Mouse (Mus musculus): ENCODE measurements at regions not wholly inside any gene's neighbourhood (a gene's known extent, or its start where the extent isn't known, plus 50 kb on each side); places are given as distances from the start of the nearest gene placed in this dataset.

GRCm38 (mm10) chr6:31159240-31159639 is 200.4 kb upstream of the Klf14 start:
- no peak for DNase-seq (ENCODE audit: low read depth, low spot score)

DNA sequence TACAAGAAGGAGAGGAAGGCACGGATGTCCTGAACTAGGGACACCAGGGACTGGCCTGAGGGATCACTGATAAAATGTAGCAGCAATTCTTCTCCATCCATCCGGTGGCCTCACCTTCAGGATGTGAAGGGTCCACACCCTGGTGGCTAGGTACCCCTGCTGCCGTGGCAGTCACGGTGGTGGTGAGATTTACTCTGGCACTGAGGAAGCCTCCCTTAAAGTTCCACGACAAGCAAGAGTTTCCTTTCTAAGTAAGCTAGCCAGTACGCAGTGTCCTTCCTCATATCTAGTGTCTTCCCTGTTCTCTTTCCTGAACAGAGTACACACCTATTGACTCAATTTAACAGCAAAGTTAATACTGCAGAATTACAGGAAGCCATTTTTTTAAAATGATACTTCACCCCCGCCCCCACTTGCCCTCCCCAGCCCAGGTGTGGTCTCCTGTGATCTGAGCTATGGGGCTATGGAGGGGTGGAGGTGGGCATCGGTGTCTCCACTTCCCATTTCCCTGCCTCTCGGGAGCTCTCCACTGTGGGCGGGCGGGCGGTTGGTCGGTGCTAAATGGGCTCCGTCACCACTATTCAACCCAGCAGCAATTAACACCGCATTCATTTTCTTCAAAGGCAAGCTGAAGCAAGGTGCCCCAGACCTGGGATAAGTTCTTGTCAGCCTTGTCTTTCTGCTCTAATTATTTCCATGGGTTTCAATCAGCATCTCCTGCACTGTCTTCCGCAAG is 201.2 kb upstream of the Klf14 start:
- DNase-seq (ENCODE audit: low read depth, low spot score), result no peak

GRCm38 (mm10) chr6:31161445-31162340 is 202.8 kb upstream of the Klf14 start:
- no peak for DNase-seq (ENCODE audit: low read depth, low spot score)

DNA sequence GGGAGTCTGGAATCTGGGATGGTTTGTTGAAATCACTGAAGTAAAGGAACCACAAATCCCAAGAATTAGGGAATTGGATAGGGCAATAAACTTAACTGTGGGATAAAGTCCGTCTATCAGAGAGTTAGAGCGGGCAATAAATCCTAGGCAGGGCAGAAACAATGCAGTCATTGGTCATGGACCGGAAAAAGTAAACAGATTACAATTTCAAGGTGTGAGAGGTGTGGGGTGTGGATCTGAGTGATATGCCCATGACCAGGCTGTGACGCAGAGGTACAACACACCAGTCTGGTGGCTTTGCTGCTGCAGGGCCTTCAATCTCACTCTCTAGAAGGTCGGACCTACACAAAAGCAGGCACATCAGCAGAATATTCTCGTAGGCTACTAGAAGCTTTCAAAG is 206.1 kb upstream of the Klf14 start:
- DNase-seq (ENCODE audit: low read depth, low spot score), result no peak

- no peak for DNase-seq (ENCODE audit: low read depth, low spot score)
These were observed 207.5 kb upstream of the Klf14 start for GRCm38 (mm10) chr6:31166347-31166746.

DNA sequence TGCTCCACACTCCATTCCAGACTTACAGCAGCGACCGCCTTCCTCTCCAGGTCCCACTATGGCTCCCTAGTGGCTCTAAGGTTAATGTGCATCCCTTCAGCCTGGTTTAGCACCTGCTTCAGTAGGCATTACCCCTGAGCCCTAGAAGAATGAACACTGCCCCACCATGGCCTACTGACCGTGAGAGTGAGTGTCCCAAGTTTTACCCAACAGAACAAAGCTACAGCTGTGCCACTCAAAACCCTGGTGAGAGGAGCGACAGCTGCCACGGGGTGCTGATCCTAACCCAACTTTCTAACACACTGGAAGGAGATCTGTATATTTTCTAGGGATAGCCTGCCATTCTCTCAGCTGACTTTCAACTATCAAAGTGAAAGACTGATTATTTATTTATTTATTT is 208.9 kb upstream of the Klf14 start:
- DNase-seq (ENCODE audit: low read depth, low spot score), result no peak

DNA sequence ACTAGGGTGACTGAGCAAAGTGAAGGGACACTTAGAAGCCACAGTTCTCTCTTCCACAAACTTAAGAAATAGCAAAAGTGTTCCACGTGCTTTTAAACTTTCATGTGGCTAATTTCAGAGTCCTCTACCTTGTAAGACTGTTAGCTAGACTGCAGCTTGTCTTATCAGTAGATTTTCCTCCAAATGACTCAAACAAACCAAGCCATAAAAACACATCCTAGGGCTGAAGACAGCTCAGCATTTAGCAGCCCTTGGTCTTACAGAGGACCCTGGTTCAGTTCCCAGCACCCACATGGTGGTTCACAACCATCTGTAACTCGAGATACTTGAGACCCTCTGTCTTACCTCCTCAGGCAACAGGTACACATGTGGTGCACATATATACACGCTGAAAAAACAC is 209.9 kb upstream of the Klf14 start:
- DNase-seq (ENCODE audit: low read depth, low spot score), result no peak

GRCm38 (mm10) chr6:31169343-31169742 is 210.5 kb upstream of the Klf14 start:
- no peak for DNase-seq (ENCODE audit: low read depth, low spot score)

GRCm38 (mm10) chr6:31169868-31170600 is 211.2 kb upstream of the Klf14 start:
- DNase-seq (ENCODE audit: low read depth, low spot score), result no peak

DNA sequence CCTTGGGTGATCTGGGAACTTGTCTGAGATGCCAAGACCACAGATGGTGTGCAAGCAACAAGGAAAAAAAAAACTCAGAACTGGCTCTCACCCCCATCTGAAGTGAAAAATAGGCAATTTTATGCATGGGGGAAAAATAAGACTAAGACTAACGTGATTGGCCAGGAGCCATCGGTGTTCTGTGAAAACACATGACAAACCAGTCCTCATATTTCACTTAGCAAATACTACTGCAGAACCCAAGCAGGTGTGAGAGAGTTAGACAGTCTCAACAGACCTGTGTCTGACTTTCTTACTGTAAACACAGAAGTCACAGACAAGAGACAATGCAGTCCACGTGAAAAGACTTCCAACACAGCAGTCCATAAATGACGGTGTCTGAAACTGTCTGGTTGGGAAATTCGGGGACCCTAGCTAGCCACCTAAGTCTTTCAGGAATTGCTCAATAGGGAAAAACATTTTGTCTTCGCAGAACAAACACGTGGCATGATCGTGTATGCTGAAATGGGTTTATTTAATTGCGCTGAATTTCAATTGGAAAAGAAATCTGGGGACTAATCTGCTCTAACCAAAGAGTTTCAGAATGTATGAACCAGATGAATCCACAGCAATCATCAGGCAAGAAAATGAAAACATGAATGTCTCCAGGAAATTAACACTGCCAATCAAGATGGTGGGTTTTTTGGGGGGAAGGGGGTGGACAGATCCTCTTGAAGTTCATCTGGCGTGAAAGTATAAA is 213.1 kb upstream of the Klf14 start:
- DNase-seq (ENCODE audit: low read depth, low spot score), result no peak

DNA sequence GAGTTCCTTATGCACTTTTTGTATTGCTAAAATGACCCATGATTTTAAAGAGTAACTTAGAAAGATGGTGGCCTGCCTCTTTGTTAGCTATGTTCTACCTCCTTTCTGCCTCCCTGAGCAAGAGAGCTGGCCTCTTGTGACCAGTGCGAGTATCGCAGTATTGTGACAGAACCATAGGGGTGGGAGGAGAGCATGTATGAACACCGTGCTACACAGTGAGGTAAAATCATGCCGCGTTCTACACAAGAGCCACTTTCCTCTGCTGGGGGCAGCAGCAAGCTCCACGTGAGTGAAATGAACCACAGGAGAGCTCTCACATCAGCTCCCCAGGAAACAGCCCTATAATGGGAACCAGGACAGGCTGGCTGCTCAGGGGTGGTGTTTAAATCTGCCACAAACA is 216.9 kb upstream of the Klf14 start:
- peak; percentile 26 for DNase-seq (ENCODE audit: low read depth, low spot score)

DNA sequence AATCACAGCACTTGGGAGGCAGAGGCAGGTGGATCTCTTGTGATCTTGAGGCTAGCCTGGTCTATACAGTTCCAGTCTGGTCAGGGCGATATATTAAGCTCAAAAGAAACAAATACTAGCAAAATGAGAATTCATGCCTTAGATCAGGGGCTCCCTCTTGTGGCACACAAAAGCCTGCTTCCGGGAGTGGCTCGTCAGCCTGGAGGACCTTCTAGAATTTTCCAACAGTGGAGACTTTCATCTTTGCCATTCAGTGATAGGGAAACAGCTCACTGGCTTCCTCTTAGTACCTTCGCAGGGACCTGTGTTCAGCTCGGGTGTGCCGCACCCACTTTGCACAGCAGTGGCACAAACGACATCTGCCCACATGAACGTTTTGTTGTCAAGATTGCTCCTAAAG is 217.5 kb upstream of the Klf14 start:
- peak; percentile 51 for DNase-seq (ENCODE audit: low read depth, low spot score)

DNA sequence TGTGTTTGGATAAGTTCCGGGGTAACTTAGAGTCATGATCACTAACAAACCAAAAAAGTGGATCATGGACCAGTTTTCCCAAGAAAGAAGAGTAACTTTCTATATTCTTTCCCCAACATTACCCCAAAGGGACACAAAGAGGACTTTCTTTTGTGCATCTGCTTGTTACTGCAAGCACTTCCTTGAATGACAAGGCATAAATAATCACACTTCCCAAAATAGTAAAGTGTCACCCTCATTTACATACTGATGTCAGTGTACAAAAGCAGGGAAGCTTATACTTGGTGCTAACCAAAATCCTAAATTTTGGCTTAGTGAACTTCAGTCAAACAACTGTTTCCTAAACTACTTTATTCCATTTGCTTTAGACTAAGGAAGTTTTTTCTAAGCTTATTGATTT is 218.0 kb upstream of the Klf14 start:
- no peak for DNase-seq (ENCODE audit: low read depth, low spot score)

DNA sequence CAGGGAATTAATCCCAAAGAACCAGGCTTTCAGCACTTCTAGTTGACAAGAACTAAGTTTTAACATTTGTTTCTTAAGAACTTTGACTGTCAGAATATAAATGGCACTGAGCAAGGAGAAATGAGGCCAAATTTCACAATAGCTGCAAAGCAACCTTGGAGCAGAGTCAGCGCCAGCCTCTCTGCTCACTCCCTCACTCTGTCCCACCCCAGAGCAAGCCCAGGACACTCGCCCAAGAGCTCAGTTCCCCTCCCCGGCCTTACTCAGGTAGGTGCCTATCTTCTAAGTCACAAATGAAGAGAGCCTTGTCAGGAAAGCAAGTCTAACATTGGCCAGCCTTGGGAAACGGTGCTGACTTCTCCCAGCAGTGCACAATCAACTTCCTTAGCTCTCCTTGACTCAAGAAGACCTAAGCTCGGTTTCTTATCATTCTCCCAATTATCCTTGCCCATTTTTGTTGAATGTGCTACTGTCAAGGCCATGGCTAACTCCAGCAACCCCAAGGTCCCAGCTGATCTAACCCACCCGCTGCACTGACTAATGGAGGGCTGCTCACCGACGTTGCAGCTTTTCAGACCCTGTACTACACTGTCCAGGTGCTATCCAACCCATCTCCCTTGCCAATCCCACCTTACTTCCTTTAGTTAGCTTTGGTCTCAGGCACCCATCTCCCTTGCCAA is 219.5 kb upstream of the Klf14 start:
- no peak for DNase-seq (ENCODE audit: low read depth, low spot score)

GRCm38 (mm10) chr6:31182284-31182683 is 216.3 kb upstream of the Mkln1 start:
- no peak for DNase-seq (ENCODE audit: low read depth, low spot score)

- DNase-seq (ENCODE audit: low read depth, low spot score), result no peak
These were observed 215.4 kb upstream of the Mkln1 start for GRCm38 (mm10) chr6:31183127-31183526.

- DNase-seq (ENCODE audit: low read depth, low spot score), result no peak
These were observed 214.0 kb upstream of the Mkln1 start for GRCm38 (mm10) chr6:31184554-31184953.

GRCm38 (mm10) chr6:31185151-31185550 is 213.4 kb upstream of the Mkln1 start:
- DNase-seq (ENCODE audit: low read depth, low spot score), result no peak

DNA sequence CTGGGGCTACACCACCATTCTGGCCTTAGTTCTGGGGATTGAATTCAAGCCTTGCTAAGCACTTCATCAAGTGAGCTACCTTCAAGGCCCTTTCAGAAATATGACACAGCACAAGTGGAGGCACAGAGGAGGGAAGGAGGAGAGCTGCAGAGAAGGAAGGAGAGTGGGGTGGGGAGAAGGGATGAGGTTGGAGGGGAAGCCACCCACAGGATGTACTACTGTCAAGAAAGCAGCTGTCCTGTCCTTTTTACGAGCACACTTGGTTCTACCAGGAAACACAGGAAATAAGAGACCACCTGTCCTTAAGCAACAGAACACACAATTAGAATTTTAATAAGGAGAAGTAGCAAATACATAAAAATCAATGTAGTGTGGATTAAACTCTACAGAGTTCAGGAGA is 210.5 kb upstream of the Mkln1 start:
- DNase-seq (ENCODE audit: low read depth, low spot score), result no peak

DNA sequence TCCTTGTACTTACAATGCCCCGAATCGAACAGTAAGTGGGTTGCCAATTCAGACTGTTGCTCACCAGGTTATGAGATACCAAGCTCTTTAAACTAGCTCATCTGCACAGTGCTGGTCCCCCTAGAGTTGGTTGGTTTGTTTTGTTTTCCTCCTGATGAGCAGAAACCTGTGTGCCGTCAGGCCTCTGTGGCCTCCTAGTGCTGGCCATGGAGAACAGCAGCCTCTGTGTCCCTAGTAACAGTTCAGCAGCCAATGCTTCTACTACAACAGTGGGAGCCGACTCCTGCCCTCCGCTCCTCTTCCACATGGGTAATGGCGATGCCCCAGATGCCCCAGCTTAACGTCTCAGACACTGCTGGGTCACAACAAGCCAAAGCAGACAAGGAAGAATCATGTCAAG is 209.5 kb upstream of the Mkln1 start:
- peak; percentile 69 for DNase-seq (ENCODE audit: low read depth, low spot score)

DNA sequence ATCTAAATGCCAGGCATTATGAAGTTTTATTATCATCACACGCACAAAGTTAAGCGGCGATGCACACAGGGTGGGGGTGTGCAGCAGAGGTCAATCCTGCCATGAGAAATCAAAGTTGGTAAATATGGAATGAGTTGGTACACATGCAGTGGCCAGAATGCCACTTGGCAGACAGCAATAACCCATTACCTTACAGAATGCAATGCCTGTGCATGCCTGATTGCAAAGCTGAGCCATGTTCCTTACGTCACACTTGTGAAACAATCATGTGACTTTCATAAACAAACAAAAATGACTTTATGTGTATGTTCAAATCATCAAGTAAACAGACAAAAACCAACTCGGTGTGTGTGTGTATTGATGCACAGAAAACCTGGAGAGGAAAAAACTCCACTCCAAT is 208.5 kb upstream of the Mkln1 start:
- no peak for DNase-seq (ENCODE audit: low read depth, low spot score)

Data from ZHBTc4 (cell line).